9 mouse cellular contexts compared by ENCODE assay signal in the genomic region with DNA sequence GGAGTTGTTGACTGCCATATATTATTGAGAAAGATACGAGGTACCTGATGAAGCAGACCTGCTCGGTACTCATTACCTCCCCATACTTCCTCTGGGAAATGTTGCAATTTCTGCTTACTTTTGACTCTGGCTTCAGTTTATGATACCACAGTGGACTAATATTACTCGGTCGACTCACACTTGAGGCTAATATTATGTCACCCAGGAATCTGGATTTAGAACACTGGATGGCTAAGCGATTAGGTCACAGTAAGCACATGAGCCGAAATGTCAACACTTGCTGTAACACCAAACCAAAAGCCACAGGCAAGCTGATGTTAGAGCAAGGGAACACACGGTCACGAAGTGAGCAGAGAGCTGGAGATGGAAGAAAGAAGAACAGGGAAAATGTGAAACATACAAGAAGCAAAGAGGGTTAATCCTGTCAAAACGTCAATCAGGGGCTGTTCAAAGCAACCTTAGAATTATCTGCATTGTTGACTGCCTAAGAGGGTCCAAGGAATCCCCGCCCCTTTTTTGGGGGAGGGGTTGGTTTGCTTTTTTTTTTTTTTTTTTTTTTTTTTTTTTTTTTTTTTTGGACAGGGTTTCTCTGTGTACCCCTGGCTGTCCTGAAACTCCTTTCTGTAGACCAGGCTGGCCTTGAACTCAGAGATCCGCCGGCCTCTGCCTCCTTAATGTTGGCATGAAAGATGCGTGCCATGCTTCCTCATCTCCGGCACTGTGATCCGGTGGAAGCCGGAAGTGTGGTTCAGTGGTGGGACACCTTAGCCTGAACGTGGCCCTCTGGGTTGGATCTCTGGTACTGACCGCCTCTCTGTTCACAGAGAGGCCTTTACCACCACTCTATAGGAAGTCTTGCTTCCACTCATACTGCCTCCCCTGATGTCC. TPM values are rescaled to one million over a fixed set of nuclear protein-coding genes. Genes with fewer than 3 reads are reported as not detected.
A peak's percentile ranks its signal among the peaks of the same experiment; 100 is the strongest.
DNase-seq lines count a peak whose midpoint lies in the region; ATAC-seq and TF ChIP-seq lines count a peak whose summit lies in the region.
"Had no signal": no experiment of that assay in that cellular context is flagged by ENCODE, and none has a peak within 500 bp of the region (broad histone marks: within the 10 kb centered on the region; RNA-seq: fewer than 3 reads in every experiment).

No protein-coding gene starts in this region.

- H3K27ac ChIP-seq in liver, postnatal 0 days (ENCODE audit: low read depth) = 0 out of 2 replicates have a peak overlapping the region, but pooled peaks have one; percentile 44
- no peak overlapping the region for H3K27ac ChIP-seq in kidney, adult 2 months (ENCODE audit: insufficient read depth, low read depth, low read length)
- H3K27ac ChIP-seq: forebrain, embryonic 10.5 days had no signal

- no peak overlapping the region for H3K9ac ChIP-seq in liver, postnatal 0 days (replicated peaks)

- no peak overlapping the region for H3K4me3 ChIP-seq in liver, postnatal 0 days (ENCODE audit: low read depth, low read length)
- H3K4me3 ChIP-seq in kidney, adult 2 months (ENCODE audit: insufficient read depth, low read depth, low read length) = no peak overlapping the region
- H3K4me3 ChIP-seq: forebrain, embryonic 10.5 days had no signal

- no peaks in the 10 kb centered on the region for H3K36me3 ChIP-seq in liver, postnatal 0 days (replicated peaks; ENCODE audit: insufficient read depth, low read length)
- H3K36me3 ChIP-seq in kidney, adult 2 months (ENCODE audit: control insufficient read depth, insufficient read depth, low read length) = no peaks in the 10 kb centered on the region
- H3K36me3 ChIP-seq: forebrain, embryonic 10.5 days had no signal

- DNase-seq in 416B (ENCODE audit: low read depth) (peak; percentile 92), ES-CJ7 (ENCODE audit: low read depth, low spot score) (peak; percentile 39)
- DNase-seq in heart, adult 8-10 months (ENCODE audit: low spot score) = peak; percentile 70
- DNase-seq in liver, postnatal 0 days = peak; percentile 36
- DNase-seq in kidney, adult 2 months = no peak
- no peak for DNase-seq in cerebellum, adult 8-10 months
- no peak for DNase-seq in frontal cortex, postnatal 14 days (ENCODE audit: low spot score in 2 of 2)
- no peak for DNase-seq in embryo, embryonic 10 days (ENCODE audit: low spot score)

- H3K4me2 ChIP-seq in liver, postnatal 0 days (ENCODE audit: low read depth, low read length) = no peak overlapping the region

- WGBS in liver, postnatal 0 days (ENCODE audit: insufficient replicate concordance) = 56% methylated on average over 18 of the region's 18 CpGs
- WGBS in kidney, adult 2 months = 79% methylated on average over 18 of the region's 18 CpGs

- H3K9me3 ChIP-seq in liver, postnatal 0 days (ENCODE audit: low read length) = no peaks in the 10 kb centered on the region
- H3K9me3 ChIP-seq: forebrain, embryonic 10.5 days had no signal

- ATAC-seq in liver, postnatal 0 days = peak; percentile 92

- no peak for TF ChIP-seq CTCF in liver, postnatal 0 days (IDR thresholded peaks at IDR 0.05; ENCODE audit: low read depth)
- TF ChIP-seq CTCF in kidney, adult 2 months (conservative IDR thresholded peaks at IDR 0.05; ENCODE audit: insufficient read depth, insufficient read length, low read depth, low read length) = no peak

- TF ChIP-seq POLR2A in kidney, adult 2 months (IDR thresholded peaks at IDR 0.05; ENCODE audit: low read depth, low read length) = no peak

- peak; percentile 36; the same call in 1 of the 2 replicates for TF ChIP-seq EP300 in liver, postnatal 0 days (IDR thresholded peaks at IDR 0.05; ENCODE audit: low read depth)

- no peaks in the 10 kb centered on the region for H3K27me3 ChIP-seq in liver, postnatal 0 days (ENCODE audit: insufficient read depth, low read length)
- no peaks in the 10 kb centered on the region for H3K27me3 ChIP-seq in kidney, adult 2 months (replicated peaks; ENCODE audit: control insufficient read depth, insufficient read depth, low read length)

- H3K4me1 ChIP-seq in liver, postnatal 0 days (ENCODE audit: insufficient read depth) = 0 out of 2 replicates have a peak, but pooled peaks cover 4% of the 10 kb centered on the region
- no peaks in the 10 kb centered on the region for H3K4me1 ChIP-seq in kidney, adult 2 months (ENCODE audit: control insufficient read depth, insufficient read depth, low read length)

RNA-seq across cellular contexts. Expression of a gene that starts 9.0 kb away (rescaled TPM):
- 100 to 1,000 TPM; 140 to 190 (median 176) TPM for total RNA-seq in heart, adult 8-10 months (2022)
- polyA plus RNA-seq in liver, postnatal 0 days (2015; fragmentation: Nextera tagmentation; extraction: Ambion mirVana) = 4.2 and 5.5 TPM in 2 replicates
- 23.4 and 24.3 TPM in 2 replicates for polyA plus RNA-seq in kidney, adult 2 months (2012; rRNA removed)

RNA-seq across cellular contexts. Expression of a gene that starts 36.9 kb away (rescaled TPM):
- total RNA-seq in heart, adult 8-10 months (2022) = 10 to 100 TPM; 13.2 to 14.5 (median 13.5) TPM
- 7.5 and 9.2 TPM in 2 replicates for polyA plus RNA-seq in liver, postnatal 0 days (2015; fragmentation: Nextera tagmentation; extraction: Ambion mirVana)
- polyA plus RNA-seq in kidney, adult 2 months (2012; rRNA removed) = 7.8 and 8.1 TPM in 2 replicates

Comparison
In these comparisons a context has a peak if more than half of its experiments do, and no peak if none do; other contexts are left out.
1. DNase-seq: peak in 416B (single experiment), ES-CJ7 (single experiment), heart, adult 8-10 months (single experiment) and liver, postnatal 0 days (single experiment); none in kidney, adult 2 months (single experiment), cerebellum, adult 8-10 months (single experiment), frontal cortex, postnatal 14 days (0 of 2) and embryo, embryonic 10 days (single experiment).